Mouse (Mus musculus): ENCODE results near the gene Shroom1.
A peak's percentile ranks its signal among the peaks of the same experiment; 100 is the strongest.

Gene Shroom1

DNA sequence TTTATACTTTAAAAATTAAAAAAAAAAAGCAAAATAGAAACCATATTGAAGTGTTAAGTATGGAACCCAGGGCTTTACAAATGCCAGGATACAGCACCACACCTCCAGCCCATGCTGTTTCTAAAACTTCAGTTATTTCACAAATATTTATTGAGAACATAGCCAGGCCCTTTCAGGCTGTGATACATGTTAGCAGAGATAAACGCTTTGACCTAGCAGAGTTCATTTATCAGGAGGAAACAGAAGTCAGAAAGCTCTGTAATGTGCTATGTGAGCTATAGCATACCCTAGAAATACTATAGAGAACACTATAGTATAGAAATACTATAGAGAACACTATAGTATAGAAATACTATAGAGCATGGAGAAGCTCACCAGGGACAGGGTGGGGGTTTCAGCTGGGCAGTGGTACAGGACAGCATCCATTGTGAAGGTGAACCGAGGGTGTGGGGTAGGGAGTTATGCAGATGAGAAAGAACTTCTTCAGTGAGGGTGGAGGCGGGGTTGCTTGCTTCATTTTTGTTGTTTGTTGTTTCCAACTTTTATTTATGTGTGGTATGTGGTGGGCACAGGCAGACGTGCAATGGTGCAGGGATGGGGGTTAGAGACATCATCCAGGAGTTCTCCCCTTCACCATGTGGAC, 24.2 kb downstream of the Shroom1 start:
- DNase-seq, result no peak

DNA sequence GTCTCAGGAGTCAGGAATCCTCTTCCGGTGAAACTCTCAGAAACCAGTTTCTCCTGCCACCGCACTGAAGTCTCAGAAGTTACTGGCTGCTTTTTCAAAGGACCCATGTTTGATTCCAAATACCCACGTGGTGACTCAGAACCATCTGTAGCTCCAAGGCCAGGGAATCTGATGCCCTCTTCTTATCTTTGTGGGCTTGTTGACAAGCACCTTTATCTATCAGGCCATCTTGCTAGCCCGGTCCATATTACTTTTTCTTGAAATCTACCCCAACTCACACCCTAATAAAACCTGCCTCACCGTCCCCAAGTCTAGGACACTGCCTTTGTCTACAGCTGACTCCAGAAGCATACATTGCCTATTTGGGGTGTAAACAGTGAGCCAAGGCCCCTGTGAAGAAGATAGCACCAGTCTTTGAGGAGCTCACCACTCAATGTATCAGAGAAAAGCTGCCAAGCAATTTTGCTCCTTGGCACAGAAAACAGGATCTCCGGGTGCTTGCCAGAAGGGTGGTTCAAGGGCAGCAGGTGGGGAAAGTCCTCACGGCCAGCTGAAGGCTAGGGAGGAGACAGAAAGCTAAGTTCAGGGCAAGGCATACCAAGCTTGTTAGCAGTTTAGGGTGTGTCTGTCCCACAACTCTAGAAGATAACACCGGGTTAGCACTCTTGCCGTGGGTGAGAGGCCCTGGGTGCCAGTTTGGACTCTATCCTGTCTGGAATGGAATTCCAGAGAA, 26.3 kb downstream of the Shroom1 start:
- peak; percentile 69 to 70 for DNase-seq

DNA sequence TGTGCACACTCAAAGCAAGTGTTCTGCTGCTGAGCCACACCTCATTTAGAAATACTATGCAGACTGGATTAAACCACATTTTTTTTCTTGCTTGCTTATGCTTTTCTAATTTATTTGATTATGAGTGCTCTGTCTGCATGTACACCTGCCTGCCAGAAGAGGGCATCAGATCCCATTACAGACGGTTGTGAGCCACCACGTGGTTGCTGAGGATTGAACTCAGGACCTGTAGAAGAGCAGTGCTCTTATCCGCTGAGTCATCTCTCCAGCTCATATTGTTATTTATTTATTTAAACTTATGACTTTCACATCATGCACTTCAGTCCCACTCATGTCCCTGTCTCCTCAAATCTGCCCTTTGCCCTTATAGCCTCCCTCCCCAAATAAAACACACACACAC, 28.7 kb downstream of the Shroom1 start:
- no peak for DNase-seq

DNA sequence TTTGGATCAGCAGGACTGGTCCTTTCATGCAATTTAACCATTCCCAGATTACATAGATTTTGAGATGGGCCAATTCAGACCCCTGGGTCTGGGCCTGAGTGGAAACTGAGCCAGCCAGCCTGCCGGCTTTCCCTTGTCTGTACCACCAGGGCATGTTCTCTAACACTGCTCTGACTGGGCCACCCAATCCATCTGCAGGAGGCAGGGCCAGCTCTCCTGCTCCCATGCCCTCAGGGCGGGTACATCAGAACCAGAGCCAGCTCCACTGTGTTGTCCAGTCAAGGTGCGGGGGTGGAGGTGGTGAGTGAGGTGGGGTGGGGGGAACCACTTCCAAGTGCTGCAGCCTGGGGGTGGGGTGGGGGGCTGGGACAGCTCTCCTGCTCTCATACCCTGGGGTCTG, 29.3 kb downstream of the Shroom1 start:
- no peak for DNase-seq

DNA sequence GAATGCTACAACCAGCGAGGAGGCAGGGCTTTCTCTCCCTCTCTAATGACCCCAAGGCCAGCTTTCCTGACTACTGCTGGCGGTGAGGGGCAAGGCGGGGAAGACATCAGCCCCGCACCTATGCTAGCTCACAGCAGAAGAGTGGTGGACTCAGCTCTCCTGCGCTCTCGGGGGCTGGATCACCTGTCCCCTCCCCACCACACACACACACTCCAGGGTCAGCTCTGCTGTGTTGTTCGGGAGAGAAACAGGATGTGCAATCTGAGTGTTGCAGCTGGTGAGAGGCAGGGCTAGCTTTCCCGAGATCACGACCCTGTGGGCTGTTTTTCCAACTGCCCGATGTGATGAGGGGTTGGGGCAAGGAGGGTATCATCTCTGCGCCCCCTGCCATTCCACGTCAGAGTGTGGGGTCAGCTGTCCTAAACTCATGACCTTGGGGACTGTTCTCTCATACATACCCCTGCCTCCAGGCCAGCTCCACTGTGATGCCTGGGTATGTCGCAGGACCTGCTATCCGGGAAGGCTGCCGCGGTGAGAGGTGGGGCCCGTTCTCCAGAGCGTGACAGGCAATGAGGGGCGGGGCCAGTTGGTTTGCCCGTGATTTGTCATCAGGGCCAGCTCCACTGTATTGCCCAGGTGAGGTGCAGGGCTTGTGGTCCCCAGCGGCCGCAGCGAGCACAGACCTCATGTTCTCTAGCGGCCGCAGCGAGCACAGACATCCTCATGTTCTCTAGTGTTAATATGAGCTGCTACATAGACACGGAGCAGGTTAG, 30.0 kb downstream of the Shroom1 start:
- peak; percentile 82 to 88 for DNase-seq

DNA sequence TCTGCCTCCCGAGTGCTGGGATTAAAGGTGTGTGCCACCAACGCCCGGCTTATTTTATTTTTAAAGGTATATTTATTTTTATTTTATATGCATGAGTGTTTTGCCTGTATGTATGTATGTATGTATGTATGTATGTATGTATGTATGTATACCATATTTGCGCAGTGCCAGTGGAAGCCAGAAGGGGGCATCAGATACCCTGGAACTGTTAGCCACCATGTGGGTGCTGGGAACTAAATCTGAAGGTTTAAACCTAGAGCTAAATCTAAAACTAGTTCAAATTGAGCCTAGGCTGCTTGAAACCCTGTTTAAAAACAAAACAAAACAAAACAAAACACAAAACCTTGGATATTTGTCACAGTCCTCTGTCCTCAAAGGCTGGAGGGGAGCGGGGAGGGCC, 32.0 kb downstream of the Shroom1 start:
- no peak for DNase-seq

DNA sequence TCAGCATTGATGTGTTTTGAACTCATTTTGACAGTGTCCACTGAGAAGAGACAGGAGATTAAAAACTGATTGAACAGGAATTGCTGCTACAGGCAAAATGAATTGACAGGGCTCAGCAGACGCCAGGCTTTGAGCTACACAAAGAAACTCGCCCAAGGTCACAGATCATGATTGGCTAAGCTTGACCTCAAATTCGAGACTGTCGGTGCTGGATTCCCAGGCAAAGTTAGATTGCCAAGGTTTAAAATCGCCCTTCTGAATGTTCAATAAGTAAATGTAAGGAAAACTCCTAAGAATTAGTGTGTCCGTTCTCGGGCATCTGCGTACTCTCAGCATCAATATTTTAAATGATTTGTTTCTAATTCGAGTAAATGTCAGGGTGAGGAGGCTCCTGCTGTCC, 32.4 kb downstream of the Shroom1 start:
- DNase-seq, result no peak

DNA sequence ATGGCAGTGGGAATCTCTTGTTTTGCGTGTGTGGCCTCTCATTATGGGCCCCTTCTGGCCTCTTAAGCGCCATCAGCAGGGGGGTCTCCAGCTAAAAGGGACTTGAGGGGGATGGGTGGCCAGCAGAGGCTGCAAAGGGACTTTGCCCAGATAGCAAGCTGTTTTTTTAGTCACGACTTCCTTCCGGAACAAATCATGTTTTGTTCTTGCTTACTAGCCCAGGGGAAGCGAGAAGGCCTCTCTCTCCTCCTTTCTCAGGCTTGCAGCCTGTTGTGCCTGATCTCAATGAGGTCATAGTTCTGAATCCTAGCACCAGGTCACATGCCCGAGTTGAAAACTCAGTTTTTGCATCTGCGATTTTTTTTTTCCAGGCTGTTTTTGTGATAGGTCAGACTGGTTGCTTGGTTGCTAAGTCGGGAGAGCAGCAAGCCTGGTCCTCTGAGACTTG, 35.0 kb downstream of the Shroom1 start:
- no peak for DNase-seq

DNA sequence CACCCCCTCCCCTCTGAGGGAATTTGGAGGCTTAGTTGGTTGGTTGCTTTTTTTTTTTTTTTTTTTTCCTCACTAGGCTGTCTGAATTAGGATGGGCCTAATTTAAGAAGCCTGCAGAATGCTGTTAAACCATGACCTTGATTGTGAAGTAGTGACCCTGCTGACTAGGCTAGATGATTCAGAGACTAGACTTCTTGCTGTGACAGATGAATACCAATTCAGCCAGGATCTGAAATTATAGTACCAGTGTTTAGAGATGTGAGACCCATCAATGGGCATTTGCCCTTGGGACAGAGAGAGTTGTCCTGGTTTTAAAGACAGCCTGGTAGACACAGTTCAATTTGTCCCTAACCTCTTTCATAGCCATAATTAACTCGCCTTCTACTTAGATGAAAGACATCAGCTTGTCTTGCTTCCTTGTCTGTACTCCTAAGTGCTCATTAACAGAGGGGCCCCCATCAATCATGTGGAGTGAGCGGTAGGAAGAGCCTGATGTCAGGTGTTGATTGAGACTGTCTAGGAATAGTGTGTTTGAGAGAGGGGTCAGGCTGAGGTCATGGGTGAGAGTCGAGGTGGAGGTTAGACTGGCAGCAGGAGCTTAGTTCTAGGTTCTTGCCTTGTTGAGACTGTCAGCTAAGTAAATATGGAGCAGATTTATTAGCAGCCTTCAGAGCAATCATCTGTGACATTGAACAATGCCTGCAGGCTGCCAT, 36.4 kb downstream of the Shroom1 start:
- DNase-seq, result no peak

DNA sequence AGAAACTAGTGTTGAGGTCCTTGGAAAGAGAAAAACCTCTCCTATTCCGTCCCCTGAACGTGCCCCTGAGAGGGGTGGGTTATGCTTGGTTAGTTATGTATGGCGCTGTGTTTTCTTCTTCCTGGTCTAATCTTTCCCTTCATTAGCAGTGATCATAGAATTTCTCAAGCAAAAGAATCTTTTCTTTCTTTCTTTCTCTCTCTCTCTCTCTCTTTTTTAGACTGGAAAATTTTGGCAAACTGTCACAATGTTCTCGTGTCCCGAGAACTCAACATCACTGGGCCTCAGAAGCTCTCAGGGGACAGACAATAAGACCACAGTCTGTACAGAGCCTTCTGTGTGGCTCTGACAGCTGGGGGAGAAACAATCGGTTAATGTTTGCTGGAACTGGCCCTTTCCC, 38.4 kb downstream of the Shroom1 start:
- no peak for DNase-seq

DNA sequence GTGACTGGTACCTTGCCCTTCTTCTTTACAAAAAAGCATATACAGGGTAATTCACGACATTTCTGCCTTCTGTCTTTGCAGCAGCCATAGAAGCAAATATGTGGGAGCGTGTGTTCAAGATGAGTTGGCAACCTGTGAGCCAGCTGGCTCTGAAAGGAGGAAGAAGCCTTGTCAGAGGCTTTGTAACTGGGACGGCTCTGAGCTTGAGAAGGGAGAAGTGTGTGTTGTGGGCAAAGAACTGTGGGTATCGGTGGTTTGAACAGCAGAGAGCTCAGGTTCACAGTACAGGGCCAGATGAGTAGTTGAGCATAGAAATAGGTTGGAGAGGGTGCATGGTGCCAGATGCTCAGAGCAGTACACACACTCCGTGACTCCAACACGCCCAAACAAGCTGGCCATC, 39.9 kb downstream of the Shroom1 start:
- peak; percentile 54 for DNase-seq

DNA sequence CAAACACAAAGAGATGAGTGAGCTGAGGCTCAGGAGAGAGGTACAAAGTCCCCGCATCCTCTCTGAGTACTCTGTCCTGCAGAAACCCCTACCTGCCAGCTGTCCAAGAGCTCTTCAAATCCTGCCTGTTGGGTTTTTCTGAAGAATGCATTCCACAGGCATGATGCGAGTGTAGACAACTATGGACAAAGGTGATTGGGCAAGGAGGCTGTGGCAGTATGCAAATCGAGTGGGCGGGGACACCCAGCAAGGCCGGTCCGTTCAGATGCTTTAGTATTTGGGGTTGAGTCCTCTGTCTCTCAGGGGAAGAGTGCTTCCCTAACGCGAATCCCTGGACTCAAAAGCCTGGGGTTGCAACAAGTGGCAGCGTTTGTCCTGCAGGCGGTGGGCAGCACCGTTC, 43.6 kb downstream of the Shroom1 start:
- no peak for DNase-seq

DNA sequence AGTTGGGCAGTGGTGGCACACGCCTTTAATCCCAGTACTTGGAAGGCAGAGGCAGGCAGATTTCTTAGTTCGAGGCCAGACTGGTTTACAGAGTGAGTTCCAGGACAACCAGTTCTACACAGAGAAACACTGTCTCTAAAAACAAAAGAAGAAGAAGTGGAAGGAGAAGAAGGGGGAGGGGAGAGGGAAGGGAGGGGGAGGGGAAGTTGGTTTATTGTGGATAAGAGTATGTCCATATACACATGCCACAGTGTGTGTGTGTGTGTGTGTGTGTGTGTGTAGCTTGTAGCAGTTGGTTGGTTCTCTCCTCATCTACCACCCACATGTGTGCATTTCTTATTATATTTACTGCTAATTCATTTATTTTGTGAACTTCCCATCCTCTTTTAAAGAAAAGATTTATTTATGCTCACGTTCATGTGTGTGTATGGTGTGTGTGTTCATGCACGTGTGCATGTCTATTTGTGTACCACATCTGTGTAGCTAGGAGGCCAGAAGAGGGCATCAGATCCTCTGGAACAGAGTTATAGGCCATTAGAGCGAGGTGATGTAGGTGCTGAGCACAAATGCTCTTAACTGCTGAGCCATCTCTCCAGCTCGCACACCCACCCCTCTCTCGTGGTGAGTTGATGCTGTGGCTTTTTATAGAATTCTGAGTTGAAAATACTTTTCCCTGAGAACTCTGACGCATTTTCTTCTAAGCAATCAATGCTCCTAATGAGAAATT, 45.2 kb downstream of the Shroom1 start:
- DNase-seq, result peak in 1 of 2 experiments; percentile 45

DNA sequence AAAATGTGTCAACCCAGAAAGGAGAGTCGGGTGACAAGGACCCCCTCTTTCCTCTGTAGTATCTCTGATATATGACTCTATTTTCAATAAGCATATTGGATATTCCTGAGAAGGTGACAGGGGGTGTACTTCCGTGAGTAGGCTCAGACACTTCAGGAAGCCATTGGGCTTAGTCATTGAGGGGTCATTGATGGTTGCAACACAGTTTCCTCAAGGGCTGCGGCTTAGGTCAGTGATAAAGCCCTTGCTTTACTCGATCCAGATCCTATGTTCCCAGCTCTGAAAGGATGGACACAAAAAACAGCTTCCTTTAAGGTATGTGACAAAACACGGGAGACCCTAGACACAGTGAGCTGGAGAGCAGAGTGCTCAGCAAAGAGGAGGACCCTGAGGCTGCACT, 46.7 kb downstream of the Shroom1 start:
- no peak for DNase-seq

DNA sequence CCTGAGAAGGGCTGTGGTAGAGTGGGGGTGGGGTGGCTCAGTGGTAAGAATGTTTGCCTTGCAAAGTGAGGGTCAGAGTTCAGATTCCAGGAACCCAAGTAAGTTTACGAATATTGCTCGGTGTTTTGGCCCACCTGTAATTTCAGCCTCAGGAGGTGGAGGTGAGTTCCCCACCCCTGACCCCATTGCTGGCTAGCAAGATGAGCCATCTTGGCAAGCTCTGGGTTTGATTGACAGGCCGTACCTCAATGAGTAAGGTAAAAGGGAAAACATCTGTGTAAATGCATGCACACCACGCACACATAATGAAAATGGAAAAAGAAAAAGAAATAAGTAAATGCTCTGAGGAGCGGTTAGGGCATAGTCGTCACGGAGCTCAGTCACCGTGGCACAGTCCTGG, 47.4 kb downstream of the Shroom1 start:
- DNase-seq, result peak in 1 of 2 experiments; percentile 34

DNA sequence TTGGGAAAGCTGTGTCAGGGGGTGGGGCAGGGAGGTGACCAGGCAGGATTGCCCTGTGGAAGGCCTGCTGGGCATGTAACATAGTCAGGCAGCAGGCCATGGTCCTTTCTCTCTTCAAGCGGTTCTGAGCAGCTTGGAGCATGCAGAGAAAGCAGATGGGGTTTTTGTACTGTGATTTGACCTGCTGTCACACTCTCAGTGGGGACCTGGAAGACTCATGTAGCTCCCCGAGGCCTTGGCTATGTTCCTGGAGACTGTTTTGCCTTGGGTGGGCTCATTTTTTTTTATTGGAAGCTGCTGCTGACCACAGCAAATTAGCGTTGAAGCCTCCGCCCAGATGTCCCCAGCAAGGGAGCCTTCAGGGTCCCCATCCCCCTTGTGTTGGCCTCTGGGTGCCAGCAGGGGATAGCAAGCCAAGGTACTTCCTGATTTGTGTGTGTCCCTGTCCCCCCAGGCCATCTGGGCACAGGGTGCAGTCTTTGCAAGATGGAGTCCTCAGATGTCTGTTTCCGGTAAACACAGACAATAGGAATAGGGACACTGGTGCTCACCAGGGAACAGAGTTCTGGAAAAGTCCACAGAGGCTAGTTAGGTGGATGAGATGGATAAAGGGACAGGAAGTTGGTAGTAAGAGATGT, 48.1 kb downstream of the Shroom1 start:
- DNase-seq, result peak; percentile 92 to 94

DNA sequence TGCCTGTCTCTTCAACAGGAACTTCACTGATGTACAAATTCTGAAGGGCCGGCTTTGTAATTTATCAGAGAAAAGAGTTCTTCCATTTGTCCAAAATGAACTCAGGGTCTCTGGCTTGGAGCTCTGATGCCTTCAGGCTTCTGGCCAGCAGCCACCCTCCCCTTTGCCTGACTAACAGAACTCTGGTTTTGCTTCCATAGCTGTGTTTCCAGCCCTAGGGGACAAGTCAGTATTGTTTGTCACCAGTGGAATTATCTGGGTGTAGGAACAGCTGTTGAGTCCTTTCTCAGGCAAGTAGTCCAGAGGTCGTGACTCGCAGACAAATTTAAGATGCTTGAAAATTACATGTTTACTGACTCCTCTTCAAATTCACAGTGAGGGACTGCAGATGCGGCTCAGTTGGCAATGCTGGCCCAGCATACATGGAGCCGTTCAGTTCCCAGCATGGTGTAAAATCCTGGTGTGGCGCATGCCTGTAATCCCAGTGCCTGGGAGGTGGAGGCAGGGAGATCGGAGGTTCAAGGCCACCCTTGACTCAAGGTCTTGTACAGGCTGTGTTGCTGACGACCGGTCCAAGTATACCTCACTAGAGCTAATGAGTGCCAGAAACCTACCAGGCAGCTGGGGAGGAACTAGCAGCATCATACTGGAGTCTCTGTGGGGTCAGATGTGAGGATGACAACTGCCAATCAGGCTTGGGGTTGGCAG, 50.2 kb downstream of the Shroom1 start:
- DNase-seq, result peak; percentile 42 to 48

DNA sequence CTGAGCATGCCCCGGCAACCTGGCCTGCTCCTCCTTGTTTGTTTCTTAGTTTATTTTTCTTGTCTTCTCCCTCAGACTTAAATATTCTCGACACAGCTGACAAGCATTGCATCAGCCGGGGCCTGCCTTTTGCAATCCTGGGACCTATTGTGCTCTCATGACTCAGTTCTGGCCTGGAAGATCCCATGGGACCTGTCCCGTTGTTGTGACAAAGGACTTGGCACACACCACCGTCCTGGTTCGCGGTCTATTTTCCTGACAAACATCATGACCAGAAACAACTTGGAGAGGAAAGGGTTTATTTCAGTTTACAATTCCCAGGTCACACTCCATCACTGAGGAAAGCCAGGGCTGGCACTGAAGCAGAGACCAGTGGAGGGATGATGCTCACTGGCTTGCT, 51.1 kb downstream of the Shroom1 start:
- DNase-seq, result peak in 1 of 2 experiments; percentile 37

DNA sequence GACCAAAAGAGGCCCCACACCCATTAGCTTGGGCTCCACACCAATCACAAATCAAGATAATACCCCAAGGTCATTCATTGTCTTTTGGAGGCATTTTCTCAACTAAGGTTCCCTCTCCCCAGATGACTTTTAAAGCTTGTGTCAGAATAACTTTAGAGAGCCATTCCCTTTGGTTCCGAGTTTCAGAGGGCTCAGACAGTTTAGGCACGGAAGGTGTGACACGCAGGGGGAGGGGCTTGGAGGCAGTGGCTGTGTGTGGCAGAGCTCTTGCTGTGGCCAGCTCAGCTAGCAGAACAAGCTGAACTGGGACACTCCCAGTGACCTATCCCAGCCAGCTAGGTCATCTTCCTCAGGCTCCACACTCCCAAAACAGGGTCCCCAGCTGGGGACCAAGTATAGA, 51.6 kb downstream of the Shroom1 start:
- DNase-seq, result no peak

DNA sequence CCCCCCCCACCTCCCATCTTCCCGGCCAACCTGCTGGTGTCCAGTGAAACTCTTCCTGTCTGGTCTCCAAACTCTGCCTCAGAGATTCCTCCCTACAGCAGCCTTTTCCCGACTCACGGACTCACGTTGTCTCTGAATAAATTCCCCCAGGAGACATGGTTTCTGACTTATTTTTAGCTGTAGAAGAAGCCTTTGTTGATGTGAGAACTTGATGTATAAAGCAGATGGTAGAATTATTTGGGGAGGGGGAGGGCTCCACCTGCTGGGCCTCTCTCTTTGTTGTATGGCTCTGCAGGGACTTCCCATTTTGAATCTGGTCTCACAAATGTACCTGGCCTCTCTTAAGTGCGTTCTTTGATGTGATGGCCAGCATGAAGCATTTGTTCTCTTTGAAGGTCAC, 53.3 kb downstream of the Shroom1 start:
- DNase-seq, result no peak
